Mouse (Mus musculus) E14TG2a.4 (cell line): Measurements from ENCODE around the gene Slco4a1.
A peak's percentile ranks its signal among the peaks of the same experiment; 100 is the strongest.

Source experiments
- H3K27me3 ChIP-seq: 2 replicates; pipeline ENCODE4 v1.6.1; 2014; ENCODE audit warnings: low read length, control low read depth; ENCODE audit not compliant: insufficient read depth
- H3K36me3 ChIP-seq: 2 replicates; pipeline ENCODE4 v1.6.1; 2014; ENCODE audit warnings: low read length, control low read depth; ENCODE audit not compliant: insufficient read depth
- H3K4me1 ChIP-seq: replicated peaks from 2 replicates; pipeline ENCODE4 v1.6.1; 2014; ENCODE audit warnings: low read depth, low read length, control low read depth
- H3K4me3 ChIP-seq: replicated peaks from 2 replicates; pipeline ENCODE4 v1.5.1; 2014; ENCODE audit warnings: mild to moderate bottlenecking, low read length
- H3K9me3 ChIP-seq: 2 replicates; pipeline ENCODE4 v1.6.1; 2014; ENCODE audit warnings: low read length, control low read depth
- CTCF ChIP-seq: conservative IDR thresholded peaks from 2 replicates; pipeline ENCODE4 v1.5.1; 2014; ENCODE audit warnings: low read length
- NANOG ChIP-seq: IDR thresholded peaks from 2 replicates; pipeline ENCODE4 v1.6.1; 2014; ENCODE audit warnings: borderline replicate concordance, low read length, mixed read lengths
- POU5F1 ChIP-seq: IDR thresholded peaks from 2 replicates; pipeline ENCODE4 v1.6.1; 2014; ENCODE audit warnings: low read length, borderline replicate concordance

Gene Slco4a1

GRCm38 (mm10) chr2:180428331-180428730 lies 27.7 kb upstream of the Slco4a1 start:
- Histone ChIP-seq H3K9me3 (no peaks in the 10 kb centered on the region), H3K4me1 (peaks cover 12% of the 10 kb centered on the region; the same call in 1 of the 2 replicates), H3K4me3 (no peak overlapping the region), H3K27me3 (0 out of 2 replicates have a peak, but pooled peaks cover 3% of the 10 kb centered on the region), H3K36me3 (no peaks in the 10 kb centered on the region)
- peak; percentile 38 for TF ChIP-seq CTCF
- TF ChIP-seq NANOG = no peak

DNA sequence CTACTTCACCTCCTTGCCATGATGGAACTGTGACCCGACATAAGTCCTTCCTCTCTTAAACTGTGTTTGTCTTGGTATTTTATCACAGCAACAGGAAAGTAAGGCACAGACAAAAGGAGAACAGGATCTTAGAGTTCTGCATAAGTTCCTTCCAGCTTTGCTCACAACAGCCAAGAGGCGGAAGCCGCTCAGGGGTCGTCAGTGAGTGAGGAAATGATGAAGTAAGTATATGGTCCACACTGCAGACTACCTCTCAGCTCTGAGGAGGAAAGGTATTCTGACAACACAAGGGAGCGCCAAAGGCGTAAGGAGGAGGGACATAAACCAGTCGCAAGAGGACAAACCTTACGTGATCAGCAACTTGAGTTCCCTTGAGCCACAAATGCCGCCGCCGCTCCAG lies 25.4 kb upstream of the Slco4a1 start:
- no peak for TF ChIP-seq CTCF
- TF ChIP-seq NANOG = no peak
- TF ChIP-seq POU5F1 = no peak
- H3K27me3 ChIP-seq = 0 out of 2 replicates have a peak, but pooled peaks cover 3% of the 10 kb centered on the region
- H3K9me3 ChIP-seq = no peaks in the 10 kb centered on the region
- H3K4me1 ChIP-seq = peaks cover 12% of the 10 kb centered on the region; the same call in 1 of the 2 replicates
- no peak overlapping the region for H3K4me3 ChIP-seq
- H3K36me3 ChIP-seq = no peaks in the 10 kb centered on the region

DNA sequence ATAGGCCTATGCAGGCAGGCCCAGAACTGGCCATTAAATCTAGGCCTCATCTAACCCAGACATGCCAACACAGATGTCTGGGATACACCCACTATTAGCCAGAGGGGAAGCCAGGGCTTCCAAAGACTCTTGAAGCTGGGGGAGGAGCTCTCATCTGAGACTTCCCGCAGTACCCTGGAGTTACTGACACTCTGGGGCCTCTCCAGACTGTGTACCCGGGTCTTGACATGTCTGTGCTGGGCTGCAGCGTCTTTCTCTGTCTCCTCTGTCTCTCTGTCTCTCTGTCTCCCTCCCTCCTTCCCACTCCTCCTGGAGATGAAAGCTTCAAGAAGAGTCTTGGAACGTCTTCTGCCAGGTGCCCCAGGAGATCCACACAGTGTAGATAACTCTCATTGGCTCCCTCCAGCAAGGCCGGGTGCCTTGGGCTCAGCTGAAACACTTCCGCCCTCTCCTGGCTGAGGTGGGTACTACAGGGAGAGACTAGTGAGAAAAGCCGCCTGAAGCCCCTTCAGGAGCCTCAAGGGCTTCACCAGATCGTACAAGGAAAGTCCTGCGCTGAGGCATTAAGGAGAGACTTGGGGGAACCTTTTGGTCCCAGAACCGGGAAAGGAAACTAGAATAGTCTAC lies 23.9 kb upstream of the Slco4a1 start:
- no peaks in the 10 kb centered on the region for H3K9me3 ChIP-seq
- H3K4me3 ChIP-seq = no peak overlapping the region
- H3K27me3 ChIP-seq = no peaks in the 10 kb centered on the region; the same call in 1 of the 2 replicates
- H3K36me3 ChIP-seq = no peaks in the 10 kb centered on the region
- TF ChIP-seq NANOG (no peak), CTCF (peak; percentile 85)
- peaks cover 12% of the 10 kb centered on the region; the same call in 1 of the 2 replicates for H3K4me1 ChIP-seq

DNA sequence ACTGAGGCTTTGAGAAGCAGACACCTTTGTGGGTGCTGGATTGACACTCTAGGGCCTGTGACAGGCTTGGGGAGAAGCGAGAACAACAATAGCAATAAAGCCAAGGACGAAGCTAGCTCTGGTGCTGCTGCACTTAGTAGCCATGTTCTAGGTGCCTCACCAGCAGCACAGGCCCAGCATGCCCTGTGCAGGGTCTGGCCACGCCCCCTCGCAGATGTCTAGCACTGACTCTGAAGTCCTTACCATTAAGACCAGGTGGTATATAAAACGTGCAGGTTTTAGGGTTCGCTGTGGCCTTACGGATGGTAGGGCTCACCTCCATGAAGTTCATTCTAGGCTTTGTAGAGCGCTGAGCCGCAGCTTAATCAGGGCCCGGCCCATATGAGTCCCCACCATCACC lies 23.3 kb upstream of the Slco4a1 start:
- peaks cover 12% of the 10 kb centered on the region; the same call in 1 of the 2 replicates for H3K4me1 ChIP-seq
- TF ChIP-seq CTCF (no peak), NANOG (no peak), POU5F1 (no peak)
- H3K36me3 ChIP-seq = no peaks in the 10 kb centered on the region
- no peaks in the 10 kb centered on the region; the same call in 1 of the 2 replicates for H3K27me3 ChIP-seq
- no peak overlapping the region for H3K4me3 ChIP-seq
- no peaks in the 10 kb centered on the region for H3K9me3 ChIP-seq

GRCm38 (mm10) chr2:180433350-180433749 lies 22.7 kb upstream of the Slco4a1 start:
- Histone ChIP-seq H3K4me1 (peaks cover 12% of the 10 kb centered on the region; the same call in 1 of the 2 replicates), H3K27me3 (no peaks in the 10 kb centered on the region; the same call in 1 of the 2 replicates), H3K4me3 (no peak overlapping the region), H3K36me3 (no peaks in the 10 kb centered on the region), H3K9me3 (no peaks in the 10 kb centered on the region)
- TF ChIP-seq NANOG (no peak), CTCF (no peak), POU5F1 (no peak)

DNA sequence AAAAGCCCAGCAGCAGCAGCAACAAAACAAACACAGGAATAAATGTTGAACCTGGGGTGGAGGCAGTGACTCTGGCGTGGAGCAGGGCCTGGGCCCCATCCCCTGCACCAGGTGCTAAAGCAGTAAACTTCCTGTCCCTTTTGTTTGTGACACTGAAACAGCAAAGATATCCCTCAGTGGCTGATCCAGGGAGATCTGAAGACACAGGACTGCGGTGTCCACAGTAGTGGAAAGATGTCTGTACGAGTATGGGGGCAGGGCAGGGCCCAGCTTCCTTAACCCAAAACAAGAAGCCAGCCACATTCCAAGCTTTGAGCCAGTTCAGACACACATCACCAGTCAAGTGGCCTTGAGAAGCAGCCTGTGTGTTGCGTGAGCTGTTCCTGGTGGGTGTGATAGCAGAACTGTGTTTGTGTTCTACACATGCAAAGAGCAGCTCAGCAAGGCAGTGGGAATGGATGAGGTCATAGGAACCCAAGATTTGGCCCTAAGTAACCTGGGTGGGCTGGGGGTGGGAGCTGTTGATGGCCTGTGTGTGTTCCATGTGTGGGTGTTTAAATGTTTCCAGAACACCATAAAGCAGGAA lies 20.6 kb upstream of the Slco4a1 start:
- H3K27me3 ChIP-seq = no peaks in the 10 kb centered on the region; the same call in 1 of the 2 replicates
- TF ChIP-seq POU5F1 = no peak
- no peak for TF ChIP-seq NANOG
- TF ChIP-seq CTCF = no peak
- no peak overlapping the region for H3K4me3 ChIP-seq
- peaks cover 12% of the 10 kb centered on the region; the same call in 1 of the 2 replicates for H3K4me1 ChIP-seq
- H3K36me3 ChIP-seq = no peaks in the 10 kb centered on the region
- H3K9me3 ChIP-seq = no peaks in the 10 kb centered on the region

GRCm38 (mm10) chr2:180437149-180437864 lies 18.7 kb upstream of the Slco4a1 start:
- TF ChIP-seq CTCF (no peak), POU5F1 (no peak), NANOG (no peak)
- no peaks in the 10 kb centered on the region; the same call in 1 of the 2 replicates for H3K27me3 ChIP-seq
- no peaks in the 10 kb centered on the region for H3K9me3 ChIP-seq
- peaks cover 14% of the 10 kb centered on the region for H3K4me1 ChIP-seq
- H3K4me3 ChIP-seq = no peak overlapping the region
- no peaks in the 10 kb centered on the region for H3K36me3 ChIP-seq

DNA sequence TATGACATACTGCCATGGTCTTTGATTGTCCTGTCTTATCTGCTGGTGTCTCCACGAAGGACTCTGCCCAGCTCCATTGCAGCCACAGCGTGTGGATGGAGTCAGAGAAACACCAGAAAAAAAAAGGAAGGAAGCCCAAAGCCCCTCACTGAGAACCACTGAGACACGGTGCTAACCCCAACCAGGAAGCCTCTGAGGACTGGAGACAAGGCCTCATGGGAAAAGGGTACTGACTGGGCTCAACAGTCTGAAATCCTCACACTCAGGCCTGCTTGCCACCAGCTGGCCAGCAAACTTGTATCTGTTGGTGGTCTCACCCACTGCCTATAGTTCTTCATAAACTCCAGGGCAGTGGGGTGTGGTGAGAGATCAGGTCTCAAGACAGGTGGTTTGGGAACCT lies 16.3 kb upstream of the Slco4a1 start:
- H3K4me3 ChIP-seq = no peak overlapping the region

More for the DNA sequence above, 16.3 kb upstream of the Slco4a1 start:
- Histone ChIP-seq H3K9me3 (no peaks in the 10 kb centered on the region), H3K27me3 (no peaks in the 10 kb centered on the region; the same call in 1 of the 2 replicates), H3K36me3 (no peaks in the 10 kb centered on the region), H3K4me1 (peaks cover 8% of the 10 kb centered on the region)
- no peak for TF ChIP-seq CTCF
- no peak for TF ChIP-seq POU5F1
- TF ChIP-seq NANOG = no peak
